Mouse (Mus musculus) MEL (cell line): ENCODE measurements around the gene Gm5475. TPM values are rescaled to one million over a fixed set of nuclear protein-coding genes. Genes with fewer than 3 reads are reported as not detected.

Source experiments
- DNase-seq: peaks from one replicate; pipeline ENCODE4 v3.0.0; 2011; ENCODE audit warnings: low read depth, low spot score
- H3K27ac ChIP-seq: 2 replicates; pipeline ENCODE4 v1.5.1; 2012; ENCODE audit warnings: low read depth, mild to moderate bottlenecking, control low read depth, low read length, moderate library complexity; ENCODE audit not compliant: control insufficient read depth
- H3K27me3 ChIP-seq, 2 experiments: fragments of 150-350 bp in 1 of 2; sonication (generic) in 1 of 2; 2 replicates each; pipeline ENCODE4 v1.6.1; 2012; ENCODE audit warnings: low read length in 2 of 2, mild to moderate bottlenecking in 2 of 2, improper control_type of control experiment in 1 of 2, moderate library complexity in 1 of 2; ENCODE audit not compliant: insufficient read depth in 2 of 2, control insufficient read depth in 1 of 2
- H3K36me3 ChIP-seq, 2 experiments: 2 replicates each; pipeline ENCODE4 v1.6.1; 2012 to 2014; ENCODE audit warnings: low read length in 2 of 2, improper control_type of control experiment in 1 of 2, inconsistent platforms in 1 of 2, mild to moderate bottlenecking in 1 of 2; ENCODE audit not compliant: insufficient read depth in 2 of 2, control insufficient read depth in 1 of 2
- H3K4me1 ChIP-seq, 2 experiments: fragments of 150-350 bp in 1 of 2; sonication (generic) in 1 of 2; 2 replicates each; pipeline ENCODE4 v1.6.1; 2012; ENCODE audit warnings: low read length in 2 of 2, improper control_type of control experiment in 1 of 2, mild to moderate bottlenecking in 1 of 2; ENCODE audit not compliant: insufficient read depth in 2 of 2, control insufficient read depth in 1 of 2
- H3K4me3 ChIP-seq, 2 experiments: fragments of 150-350 bp in 1 of 2; sonication (generic) in 1 of 2; 2 replicates each; pipeline ENCODE4 v1.5.1; 2012; ENCODE audit warnings: low read depth in 2 of 2, low read length in 2 of 2, mild to moderate bottlenecking in 2 of 2, moderate library complexity in 2 of 2, control low read depth in 1 of 2, improper control_type of control experiment in 1 of 2; ENCODE audit not compliant: control insufficient read depth in 1 of 2, insufficient read depth in 1 of 2
- H3K79me2 ChIP-seq: 2 replicates; pipeline ENCODE4 v1.6.1; 2012; ENCODE audit warnings: mild to moderate bottlenecking, low read length, moderate library complexity; ENCODE audit not compliant: control insufficient read depth, poor library complexity, insufficient read depth
- H3K9ac ChIP-seq: 2 replicates; pipeline ENCODE4 v1.6.1; 2012; ENCODE audit warnings: low read depth, mild to moderate bottlenecking, control low read depth, low read length, moderate library complexity; ENCODE audit not compliant: control insufficient read depth, poor library complexity, severe bottlenecking
- H3K9me3 ChIP-seq: fragments of 150-350 bp; sonication (generic); replicated peaks from 2 replicates; pipeline ENCODE4 v1.6.1; 2012; ENCODE audit warnings: mild to moderate bottlenecking, low read length, improper control_type of control experiment, moderate library complexity; ENCODE audit not compliant: insufficient read depth
- CHD1 ChIP-seq: IDR thresholded peaks from 2 replicates; pipeline ENCODE4 v1.6.1; 2012; ENCODE audit warnings: low read depth, mild to moderate bottlenecking, inconsistent platforms, low read length, improper control_type of control experiment
- CHD2 ChIP-seq: IDR thresholded peaks from 2 replicates; pipeline ENCODE4 v1.6.1; 2011; ENCODE audit warnings: low read length, improper control_type of control experiment
- CTCF ChIP-seq, 3 experiments: IDR thresholded peaks in 2 of 3; conservative IDR thresholded peaks in 1 of 3; 2 replicates each; pipeline ENCODE4 v1.5.1; 2011 to 2012; ENCODE audit warnings: low read length in 3 of 3, low read depth in 2 of 3, mild to moderate bottlenecking in 2 of 3, improper control_type of control experiment in 1 of 3, inconsistent platforms in 1 of 3, mixed read lengths in 1 of 3, moderate library complexity in 1 of 3; ENCODE audit not compliant: control insufficient read depth in 1 of 3, insufficient read depth in 1 of 3, poor library complexity in 1 of 3, severe bottlenecking in 1 of 3
- ELF1 ChIP-seq: IDR thresholded peaks from 2 replicates; pipeline ENCODE4 v1.6.1; 2014; ENCODE audit warnings: low read depth, mild to moderate bottlenecking, inconsistent platforms, low read length, improper control_type of control experiment, moderate library complexity
- EP300 ChIP-seq, 2 experiments: IDR thresholded peaks; 2 replicates each; pipeline ENCODE4 v1.6.1; 2011; ENCODE audit warnings: improper control_type of control experiment in 2 of 2, low read length in 2 of 2, low read depth in 1 of 2, mild to moderate bottlenecking in 1 of 2
- ETS1 ChIP-seq: IDR thresholded peaks from 2 replicates; pipeline ENCODE4 v1.6.1; 2012; ENCODE audit warnings: low read depth, mild to moderate bottlenecking, inconsistent platforms, low read length, improper control_type of control experiment, moderate library complexity
- GABPA ChIP-seq: IDR thresholded peaks from 2 replicates; pipeline ENCODE4 v1.6.1; 2012; ENCODE audit warnings: low read depth, mild to moderate bottlenecking, inconsistent platforms, low read length, improper control_type of control experiment, moderate library complexity
- GATA1 ChIP-seq: IDR thresholded peaks from 2 replicates; pipeline ENCODE4 v1.6.1; 2011; ENCODE audit warnings: low read depth, low read length, improper control_type of control experiment
- JUND ChIP-seq: IDR thresholded peaks from 2 replicates; pipeline ENCODE4 v1.6.1; 2011; ENCODE audit warnings: low read depth, mild to moderate bottlenecking, improper control_type of control experiment, low read length
- MAZ ChIP-seq: IDR thresholded peaks from 2 replicates; pipeline ENCODE4 v1.6.1; 2012; ENCODE audit warnings: low read depth, mild to moderate bottlenecking, inconsistent platforms, low read length, improper control_type of control experiment
- MXI1 ChIP-seq: IDR thresholded peaks from 2 replicates; pipeline ENCODE4 v1.6.1; 2011; ENCODE audit warnings: mild to moderate bottlenecking, low read depth, low read length, improper control_type of control experiment
- NELFE ChIP-seq: IDR thresholded peaks from 2 replicates; pipeline ENCODE4 v1.6.1; 2011; ENCODE audit warnings: low read depth, low read length, improper control_type of control experiment
- POLR2A ChIP-seq, 2 experiments: IDR thresholded peaks; 2 replicates each; pipeline ENCODE4 v1.6.1; 2011 to 2012; ENCODE audit warnings: low read length in 2 of 2, mild to moderate bottlenecking in 2 of 2, control low read depth in 1 of 2, improper control_type of control experiment in 1 of 2, low read depth in 1 of 2, moderate library complexity in 1 of 2; ENCODE audit not compliant: control insufficient read depth in 1 of 2, insufficient read depth in 1 of 2, poor library complexity in 1 of 2
- RAD21 ChIP-seq: IDR thresholded peaks from 2 replicates; pipeline ENCODE4 v1.6.1; 2011; ENCODE audit warnings: mild to moderate bottlenecking, low read depth, low read length, improper control_type of control experiment
- SIN3A ChIP-seq: IDR thresholded peaks from 2 replicates; pipeline ENCODE4 v1.6.1; 2012; ENCODE audit warnings: low read length, improper control_type of control experiment, inconsistent platforms
- SMC3 ChIP-seq: IDR thresholded peaks from 2 replicates; pipeline ENCODE4 v1.6.1; 2011; ENCODE audit warnings: low read depth, low read length, improper control_type of control experiment
- TAL1 ChIP-seq: IDR thresholded peaks from 2 replicates; pipeline ENCODE4 v1.6.1; 2012; ENCODE audit warnings: mild to moderate bottlenecking, inconsistent platforms, low read length, moderate library complexity, mixed read lengths
- TBP ChIP-seq: IDR thresholded peaks from 2 replicates; pipeline ENCODE4 v1.8.0; 2011; ENCODE audit warnings: low read depth, low read length, improper control_type of control experiment
- UBTF ChIP-seq: IDR thresholded peaks from 2 replicates; pipeline ENCODE4 v1.6.1; 2012; ENCODE audit warnings: low read depth, mild to moderate bottlenecking, inconsistent platforms, low read length, improper control_type of control experiment, moderate library complexity, borderline replicate concordance; ENCODE audit not compliant: insufficient read depth
- USF2 ChIP-seq, 2 experiments: IDR thresholded peaks; 2 replicates each; pipeline ENCODE4 v1.6.1; 2011 to 2012; ENCODE audit warnings: improper control_type of control experiment in 2 of 2, low read length in 2 of 2, borderline replicate concordance in 1 of 2, inconsistent platforms in 1 of 2, low read depth in 1 of 2, mild to moderate bottlenecking in 1 of 2; ENCODE audit not compliant: insufficient read depth in 1 of 2
- ZC3H11A ChIP-seq: IDR thresholded peaks from 2 replicates; pipeline ENCODE4 v1.6.1; 2012; ENCODE audit warnings: low read depth, mild to moderate bottlenecking, inconsistent platforms, low read length, improper control_type of control experiment
- ZNF384 ChIP-seq: IDR thresholded peaks from 2 replicates; pipeline ENCODE4 v1.6.1; 2012; ENCODE audit warnings: low read depth, mild to moderate bottlenecking, inconsistent platforms, low read length, improper control_type of control experiment
- polyA plus RNA-seq, 2 experiments: library from polyadenylated mRNA; stranded (reverse) in 1 of 2; unstranded in 1 of 2; fragments of >175 nt in 1 of 2; fragments of >200 nt in 1 of 2; gene quantifications; 2 replicates each; pipeline versions ENCODE4 v1.2.1 to v1.2.4; 2012; ENCODE audit warnings: low replicate concordance in 2 of 2, low read depth in 1 of 2; ENCODE audit not compliant: insufficient read length in 2 of 2, insufficient read depth in 1 of 2, missing spikeins in 1 of 2
- total RNA-seq: library from RNA; depleted of rRNA; stranded (reverse); fragments of 300-350 nt; gene quantifications from 2 replicates; pipeline ENCODE4 v1.2.3, GENCODE M21; 2012

Gene Gm5475
- total and polyA plus RNA-seq, 3 experiments = 0.14 to 0.15 TPM; not detected in 1

DNA sequence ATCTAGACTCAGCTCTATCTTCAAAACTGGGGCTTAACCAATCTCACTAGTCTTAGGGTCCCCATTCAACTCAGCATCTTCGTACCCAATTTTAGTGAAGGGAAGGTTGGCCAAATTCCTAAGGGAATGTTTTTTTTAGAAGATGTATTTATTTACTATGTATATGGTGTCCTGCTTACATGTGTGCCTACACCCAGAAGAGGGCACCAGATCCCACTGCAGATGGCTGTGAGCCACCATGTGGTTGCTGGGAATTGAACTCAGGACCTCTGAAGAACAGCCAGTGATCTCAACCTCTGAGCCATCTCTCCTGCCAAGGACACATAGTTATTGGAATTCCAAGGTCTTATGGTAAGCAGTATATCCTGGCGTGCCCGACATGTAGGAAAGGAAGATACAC, 26.4 kb upstream of the Gm5475 start:
- H3K27me3 ChIP-seq = no peaks in the 10 kb centered on the region
- no peak overlapping the region for H3K4me3 ChIP-seq
- no peak for DNase-seq
- TF ChIP-seq CTCF (IDR thresholded peaks at IDR 0.05 in 2 of 3, conservative IDR thresholded peaks at IDR 0.05 in 1 of 3; ENCODE audit: control insufficient read depth in 1 of 3, insufficient read depth in 1 of 3, low read depth in 2 of 3, low read length in 3 of 3, poor library complexity in 1 of 3, severe bottlenecking in 1 of 3) = peak; percentile 23 to 52 (median 35)
- TF ChIP-seq RAD21 = peak; percentile 27
- no peak for TF ChIP-seq GABPA
- peak; percentile 19; the same call in 1 of the 2 replicates for TF ChIP-seq ZC3H11A
- peak; percentile 52 for TF ChIP-seq SMC3
- peaks cover 22 to 35% of the 10 kb centered on the region in 2 experiments for H3K36me3 ChIP-seq
- H3K27ac ChIP-seq = no peak overlapping the region
- H3K9me3 ChIP-seq = no peaks in the 10 kb centered on the region
- no peaks in the 10 kb centered on the region for H3K79me2 ChIP-seq
- no peak overlapping the region for H3K9ac ChIP-seq
- peaks cover 17 to 20% of the 10 kb centered on the region in 2 experiments for H3K4me1 ChIP-seq

DNA sequence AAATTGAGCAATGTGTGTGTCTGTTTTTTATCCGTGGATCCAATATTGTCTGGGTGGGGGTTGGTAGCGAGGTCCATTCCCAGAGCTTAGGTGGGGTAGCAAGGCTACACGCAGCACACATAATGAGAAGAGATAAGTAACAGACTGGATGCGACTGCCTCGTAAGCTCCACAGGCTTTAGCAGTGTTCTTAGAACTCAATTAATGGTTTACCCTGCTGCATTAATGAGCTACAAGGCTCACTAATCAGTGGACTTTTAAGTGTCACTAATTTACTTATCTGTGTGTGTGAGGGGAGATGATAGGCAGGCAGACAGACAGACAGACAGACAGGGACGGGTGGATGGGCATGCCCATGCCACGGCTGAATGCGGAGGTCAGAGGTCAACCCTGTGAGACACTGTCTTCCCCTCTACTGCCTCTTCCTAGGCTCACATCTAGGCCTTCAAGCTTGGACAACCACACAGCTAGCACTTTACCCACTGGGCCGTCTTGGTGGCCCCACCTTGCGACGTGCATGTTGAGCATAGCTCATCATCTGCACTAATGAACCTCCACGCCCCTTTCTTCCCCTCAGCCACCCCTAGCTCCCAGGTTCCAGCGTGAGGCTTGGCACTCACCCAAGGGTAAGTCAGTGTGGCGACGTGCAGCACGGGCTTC, 21.2 kb upstream of the Gm5475 start:
- Histone ChIP-seq H3K4me3 (no peak overlapping the region), H3K4me1 (peaks cover 2 to 3% of the 10 kb centered on the region in 2 experiments; a peak in 2 of 4 replicates), H3K27ac (no peak overlapping the region), H3K27me3 (no peaks in the 10 kb centered on the region), H3K9me3 (no peaks in the 10 kb centered on the region), H3K79me2 (no peaks in the 10 kb centered on the region), H3K36me3 (peaks cover 3 to 57% of the 10 kb centered on the region in 2 experiments), H3K9ac (no peak overlapping the region)
- DNase-seq = no peak
- TF ChIP-seq MAZ (no peak), CHD1 (no peak), ZNF384 (no peak), MXI1 (no peak), SIN3A (no peak)

DNA sequence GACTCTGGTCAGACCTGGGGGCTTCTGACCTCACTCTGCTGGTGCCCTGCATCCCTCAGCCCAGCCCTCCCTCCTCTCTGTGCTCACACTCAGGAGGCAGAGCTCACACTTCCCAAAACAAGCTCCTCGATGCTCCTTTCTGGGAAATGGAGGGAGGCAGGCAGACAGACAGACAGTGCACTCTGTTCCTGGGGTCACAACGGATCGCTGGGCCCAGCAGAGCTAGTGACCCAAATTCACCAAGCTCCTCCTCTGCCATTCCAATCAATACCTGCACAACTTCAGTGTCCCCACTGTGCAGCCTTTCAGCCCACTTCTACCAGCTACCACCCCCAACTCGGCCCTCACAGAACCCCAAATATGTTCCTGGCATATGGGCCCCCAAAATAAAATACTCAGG, 20.1 kb upstream of the Gm5475 start:
- peaks cover 2 to 3% of the 10 kb centered on the region in 2 experiments; a peak in 2 of 4 replicates for H3K4me1 ChIP-seq
- no peak overlapping the region for H3K27ac ChIP-seq
- TF ChIP-seq USF2 (IDR thresholded peaks at IDR 0.05; ENCODE audit: borderline replicate concordance in 1 of 2, insufficient read depth in 1 of 2, low read depth in 1 of 2, low read length in 2 of 2) (no peak), CHD2 (no peak), CHD1 (no peak), SIN3A (no peak), ELF1 (no peak), TBP (no peak), POLR2A (IDR thresholded peaks at IDR 0.05; ENCODE audit: control insufficient read depth in 1 of 2, insufficient read depth in 1 of 2, low read depth in 1 of 2, low read length in 2 of 2, poor library complexity in 1 of 2) (no peak), CTCF (IDR thresholded peaks at IDR 0.05 in 2 of 3, conservative IDR thresholded peaks at IDR 0.05 in 1 of 3; ENCODE audit: control insufficient read depth in 1 of 3, insufficient read depth in 1 of 3, low read depth in 2 of 3, low read length in 3 of 3, poor library complexity in 1 of 3, severe bottlenecking in 1 of 3) (no peak), TAL1 (no peak), EP300 (IDR thresholded peaks at IDR 0.05; ENCODE audit: low read depth in 1 of 2, low read length in 2 of 2) (no peak), ETS1 (no peak), NELFE (no peak), UBTF (no peak), JUND (no peak), GATA1 (no peak)
- no peaks in the 10 kb centered on the region for H3K27me3 ChIP-seq
- no peak overlapping the region for H3K4me3 ChIP-seq
- H3K9ac ChIP-seq = no peak overlapping the region
- no peak for DNase-seq
- H3K9me3 ChIP-seq = no peaks in the 10 kb centered on the region
- peaks cover 3 to 50% of the 10 kb centered on the region in 2 experiments for H3K36me3 ChIP-seq
- no peaks in the 10 kb centered on the region for H3K79me2 ChIP-seq
